Mouse (Mus musculus) brain, embryonic 14.5 days (tissue): Measurements from ENCODE around the gene Tmem255b. TPM values are rescaled to one million over a fixed set of nuclear protein-coding genes. Genes with fewer than 3 reads are reported as not detected.
A peak's percentile ranks its signal among the peaks of the same experiment; 100 is the strongest.

ENCODE experiments used
- DNase-seq: peaks from one replicate; pipeline ENCODE4 v3.0.0-alpha.2; 2011; ENCODE audit warnings: low read depth
- CTCF ChIP-seq: fragments of 200-500 bp; IDR thresholded peaks from 2 replicates; pipeline ENCODE4 v1.5.1; 2012; ENCODE audit warnings: inconsistent platforms, mild to moderate bottlenecking, moderate library complexity, borderline replicate concordance; ENCODE audit not compliant: insufficient read depth, insufficient read length; ENCODE audit errors: extremely low read depth
- POLR2A ChIP-seq: fragments of 200-500 bp; IDR thresholded peaks from 2 replicates; pipeline ENCODE4 v1.6.1; 2012; ENCODE audit warnings: mild to moderate bottlenecking, inconsistent platforms, borderline replicate concordance; ENCODE audit not compliant: poor library complexity, insufficient read depth, insufficient read length, severe bottlenecking; ENCODE audit errors: extremely low read depth
- polyA plus RNA-seq: library from polyadenylated mRNA; depleted of rRNA; stranded (reverse); fragments of >200 nt; gene quantifications from 2 replicates; pipeline ENCODE4 v1.2.3, GENCODE M21; 2012

The Tmem255b gene
- polyA plus RNA-seq, 1 experiment, result 0.27 TPM

- peak; percentile 60 for DNase-seq
Observed at GRCm38 (mm10) chr8:13455295-13455694, 20.3 kb downstream of the Tmem255b start.

GRCm38 (mm10) chr8:13459431-13459830, 24.4 kb downstream of the Tmem255b start:
- DNase-seq, result no peak

More at GRCm38 (mm10) chr8:13455295-13455694, 20.3 kb downstream of the Tmem255b start:
- no peak for TF ChIP-seq POLR2A
- TF ChIP-seq CTCF, result peak; percentile 79

GRCm38 (mm10) chr8:13461085-13461765, 26.2 kb downstream of the Tmem255b start:
- no peak for DNase-seq
- TF ChIP-seq POLR2A (no peak), CTCF (no peak)

More at GRCm38 (mm10) chr8:13459431-13459830, 24.4 kb downstream of the Tmem255b start:
- TF ChIP-seq CTCF (no peak), POLR2A (no peak)

- no peak for TF ChIP-seq POLR2A
- TF ChIP-seq CTCF, result peak; percentile 86
- DNase-seq, result peak; percentile 67
Observed at GRCm38 (mm10) chr8:13461843-13462242, 26.9 kb downstream of the Tmem255b start.

- DNase-seq, result no peak
- TF ChIP-seq POLR2A (no peak), CTCF (no peak)
Observed at GRCm38 (mm10) chr8:13462392-13462791, 27.4 kb downstream of the Tmem255b start.

- TF ChIP-seq CTCF (no peak), POLR2A (no peak)
- DNase-seq, result no peak
Observed at GRCm38 (mm10) chr8:13465324-13465723, 30.3 kb downstream of the Tmem255b start.

- TF ChIP-seq CTCF (peak; percentile 62), POLR2A (no peak)
- DNase-seq, result peak; percentile 30
Observed at GRCm38 (mm10) chr8:13466989-13467388, 32.0 kb downstream of the Tmem255b start.

- TF ChIP-seq POLR2A (no peak), CTCF (no peak)
- peak; percentile 12 for DNase-seq
Observed at GRCm38 (mm10) chr8:13468737-13469136, 33.7 kb downstream of the Tmem255b start.

GRCm38 (mm10) chr8:13471484-13471883, 36.5 kb downstream of the Tmem255b start:
- TF ChIP-seq POLR2A (no peak), CTCF (no peak)
- DNase-seq, result no peak

- TF ChIP-seq CTCF (no peak), POLR2A (no peak)
- DNase-seq, result peak; percentile 14
Observed at GRCm38 (mm10) chr8:13472284-13472683, 37.3 kb downstream of the Tmem255b start.

GRCm38 (mm10) chr8:13475892-13476291, 40.9 kb downstream of the Tmem255b start:
- no peak for DNase-seq
- no peak for TF ChIP-seq POLR2A
- peak; percentile 29; the same call in 1 of the 2 replicates for TF ChIP-seq CTCF

- TF ChIP-seq POLR2A, result no peak
- no peak for TF ChIP-seq CTCF
Observed at GRCm38 (mm10) chr8:13481089-13481554, 46.1 kb downstream of the Tmem255b start.

GRCm38 (mm10) chr8:13481596-13481995, 46.6 kb downstream of the Tmem255b start:
- no peak for TF ChIP-seq CTCF
- no peak for TF ChIP-seq POLR2A
- DNase-seq, result no peak

More at GRCm38 (mm10) chr8:13481089-13481554, 46.1 kb downstream of the Tmem255b start:
- no peak for DNase-seq
